Mouse (Mus musculus): ENCODE data around the gene Rufy3.
"Not testable (repeated sequence)": the region's sequence is repeated elsewhere in the genome, so short reads cannot be mapped to it uniquely, and the experiment has no call there.

The Rufy3 gene

GRCm38 (mm10) chr5:88564501-88565147 is at the start of gene Rufy3:
Gene Rufy3, plus strand, starts transcription at chr5:88565040.
- peak; percentile 78 to 86 for DNase-seq (ENCODE audit: low spot score in 2 of 2)

DNA sequence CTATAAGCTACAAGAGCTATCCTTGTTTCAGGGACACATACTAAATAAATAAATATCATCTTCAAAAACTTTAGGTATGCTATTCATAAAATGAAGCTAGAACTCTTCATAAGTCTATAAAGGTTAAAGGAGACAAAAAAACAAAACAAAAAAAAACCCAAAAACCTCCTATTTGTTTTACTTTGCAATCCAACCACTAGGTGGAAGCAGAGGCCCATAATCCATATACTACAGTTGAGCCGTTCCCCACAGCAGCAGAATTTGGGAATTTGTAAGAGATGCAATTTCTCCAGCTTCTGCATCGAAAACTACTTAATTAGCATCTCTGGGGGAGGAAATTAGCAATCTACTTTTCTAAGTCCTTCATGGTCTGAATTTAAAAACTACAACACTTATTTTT is 45.6 kb upstream of the Rufy3 start:
- no peak for DNase-seq (ENCODE audit: low spot score in 2 of 2)

- DNase-seq (ENCODE audit: low spot score in 2 of 2), result no peak
These were observed 37.2 kb upstream of the Rufy3 start, which contains the start of gene Jchain for GRCm38 (mm10) chr5:88527657-88528056. Gene Jchain, minus strand, starts transcription at chr5:88527891.

- no peak for DNase-seq (ENCODE audit: low spot score in 2 of 2)
These were observed 33.9 kb upstream of the Rufy3 start for GRCm38 (mm10) chr5:88530908-88531307.

- DNase-seq (ENCODE audit: low spot score in 2 of 2), result no peak
These were observed 30.1 kb upstream of the Rufy3 start for GRCm38 (mm10) chr5:88534697-88535096.

- DNase-seq (ENCODE audit: low spot score in 2 of 2), result no peak
These were observed 24.0 kb upstream of the Rufy3 start for GRCm38 (mm10) chr5:88540845-88541244.

GRCm38 (mm10) chr5:88542651-88543282 is 22.1 kb upstream of the Rufy3 start:
- no peak for DNase-seq (ENCODE audit: low spot score in 2 of 2)

- not testable (repeated sequence) for DNase-seq (ENCODE audit: low spot score in 2 of 2)
These were observed 20.4 kb upstream of the Rufy3 start for GRCm38 (mm10) chr5:88544411-88544810.

DNA sequence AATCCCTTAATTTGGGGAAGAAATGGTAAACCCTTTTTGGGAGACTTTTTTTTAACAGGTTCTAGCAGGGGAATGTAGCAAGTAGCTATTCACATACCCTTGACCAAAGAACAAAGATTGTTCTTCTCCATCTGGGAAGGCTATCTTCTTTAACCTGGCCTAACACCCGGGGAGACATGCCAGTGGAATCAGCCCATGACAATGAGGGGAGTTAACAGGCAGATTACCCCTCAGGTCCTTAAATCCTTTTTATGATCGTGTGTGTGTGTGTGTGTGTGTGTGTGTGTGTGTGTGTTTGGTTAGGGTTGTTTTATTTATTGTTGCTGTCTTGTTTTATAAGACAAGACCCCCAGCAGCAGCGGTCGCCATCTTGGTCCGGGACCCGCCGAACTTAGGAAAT is 19.3 kb upstream of the Rufy3 start:
- DNase-seq (ENCODE audit: low spot score in 2 of 2), result no peak

DNA sequence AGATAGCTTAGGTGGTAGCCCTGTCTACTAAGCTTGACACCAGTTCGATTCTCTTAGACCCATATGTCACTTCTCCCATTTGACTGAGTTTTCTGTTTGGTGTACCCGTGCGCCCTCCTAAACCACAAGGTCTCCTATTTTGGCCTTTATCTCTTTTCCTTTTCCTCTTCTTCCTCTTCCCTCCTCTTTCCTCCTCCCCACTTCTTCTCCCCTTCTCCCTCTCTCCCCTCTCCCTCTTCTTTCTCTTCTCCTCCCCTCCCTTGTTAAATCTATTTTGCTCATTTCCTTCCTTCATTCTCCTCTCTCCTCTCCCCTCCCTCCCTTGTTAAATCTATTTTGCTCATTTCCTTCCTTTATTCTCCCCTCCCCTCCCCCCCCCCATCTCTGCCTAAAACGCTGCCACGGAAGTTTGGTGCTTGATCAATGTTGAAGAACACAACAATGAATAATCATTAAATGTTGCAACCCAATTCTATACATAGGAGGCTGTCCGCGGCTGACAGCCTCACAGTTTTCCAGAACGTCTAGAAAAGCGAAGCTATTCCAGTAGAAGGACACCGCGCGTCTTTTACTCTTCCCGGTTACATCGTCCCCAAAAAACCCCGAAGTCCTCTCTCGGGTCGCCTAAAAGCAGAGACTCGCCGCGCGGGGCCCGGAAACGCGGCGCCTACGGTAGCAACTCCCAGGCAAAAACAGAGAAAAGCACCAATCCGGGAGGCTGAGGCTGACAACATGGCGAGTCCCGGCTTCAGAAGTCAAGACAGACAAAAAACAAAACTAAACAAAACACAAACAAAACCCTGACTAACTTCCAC is 11.4 kb upstream of the Rufy3 start:
- DNase-seq (ENCODE audit: low spot score in 2 of 2), result no peak

DNA sequence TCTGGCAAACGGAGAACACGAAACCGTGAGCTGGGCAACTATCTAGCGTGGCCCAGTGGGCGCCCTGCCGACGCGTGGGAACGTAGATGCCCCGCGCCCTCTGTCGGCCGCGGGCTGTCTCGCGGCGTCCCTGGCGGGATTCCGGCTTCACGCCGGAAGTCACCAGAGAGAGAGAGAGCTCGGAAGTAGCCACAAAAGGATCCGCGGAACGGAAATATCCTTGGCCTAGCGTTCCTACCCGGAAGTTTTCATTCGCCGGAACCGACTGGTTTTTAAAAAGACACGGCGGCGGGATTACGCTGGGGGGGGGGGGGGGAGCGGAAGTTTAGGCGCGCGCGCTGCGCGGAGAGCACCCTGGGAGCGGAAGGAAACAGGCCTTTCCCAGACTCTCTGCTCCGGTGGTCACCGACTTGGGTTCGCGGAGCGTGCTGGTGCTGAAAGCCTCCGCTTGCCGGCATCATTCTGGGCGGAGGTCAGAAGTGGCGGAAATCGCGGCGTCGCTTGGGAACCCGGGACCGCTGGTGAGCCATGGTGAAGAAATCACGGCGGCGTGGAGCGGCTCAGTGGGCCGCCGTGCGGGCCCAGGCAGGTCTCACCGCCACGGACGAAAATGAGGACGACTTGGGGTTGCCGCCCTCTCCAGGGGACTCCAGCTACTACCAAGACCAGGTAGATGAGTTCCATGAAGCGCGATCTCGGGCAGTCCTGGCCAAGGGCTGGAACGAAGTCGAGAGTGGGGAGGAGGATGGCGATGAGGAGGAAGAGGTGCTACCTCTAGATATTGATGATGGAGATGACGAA is 10.6 kb upstream of the Rufy3 start, which contains the start of gene Utp3:
TSS of gene Utp3 (plus strand) at position 377 of the 801 bp plus-strand sequence.
- DNase-seq (ENCODE audit: low spot score in 2 of 2), result peak; percentile 85 to 89

- no peak for DNase-seq (ENCODE audit: low spot score in 2 of 2)
These were observed 5.8 kb upstream of the Rufy3 start for GRCm38 (mm10) chr5:88558991-88559390.

- no peak for DNase-seq (ENCODE audit: low spot score in 2 of 2)
These were observed 3.6 kb upstream of the Rufy3 start for GRCm38 (mm10) chr5:88561080-88561814.

DNA sequence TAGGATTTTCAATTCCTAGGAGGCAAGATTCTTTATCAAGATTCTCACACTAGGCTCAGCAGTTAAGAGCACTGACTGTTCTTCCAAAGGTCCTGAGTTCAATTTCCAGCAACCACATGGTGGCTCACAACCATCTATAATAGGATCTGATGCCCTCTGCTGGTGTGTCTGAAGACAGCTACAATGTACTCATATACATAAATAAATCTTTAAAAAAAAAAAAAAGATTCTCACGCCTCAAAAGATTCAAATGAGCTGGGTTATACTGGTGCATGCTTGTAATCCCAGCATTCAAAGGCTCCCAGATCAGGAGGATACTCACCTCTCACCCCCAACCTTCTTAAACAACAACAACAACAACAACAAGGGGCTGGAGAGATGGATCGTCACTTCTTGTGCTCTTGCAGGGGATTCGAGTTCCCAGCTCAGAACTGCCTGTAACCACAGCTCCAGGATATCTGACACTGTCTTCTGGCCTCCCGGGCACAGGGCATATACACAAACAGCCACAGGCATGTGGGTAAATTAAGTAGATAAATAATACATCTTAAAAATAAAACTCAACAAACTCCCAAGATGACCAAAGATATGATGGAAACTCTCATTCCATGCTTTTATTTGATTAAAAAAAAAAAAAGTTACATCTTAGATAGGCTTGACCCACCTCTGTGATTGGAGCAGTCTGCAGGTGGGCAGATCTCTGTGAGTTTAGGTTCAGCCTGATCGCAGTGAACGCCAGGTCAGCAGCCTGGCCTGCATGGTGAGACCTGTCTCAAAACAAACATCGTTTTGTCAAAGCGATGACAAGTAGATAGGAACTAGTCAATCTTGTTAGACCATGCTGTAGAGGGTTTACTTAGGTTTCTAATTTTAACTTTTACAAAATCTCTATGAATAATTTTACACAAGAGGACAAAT is 1.7 kb upstream of the Rufy3 start:
- DNase-seq (ENCODE audit: low spot score in 2 of 2), result peak in 1 of 2 experiments; percentile 64

GRCm38 (mm10) chr5:88565148-88566033 is 551 bp downstream of the Rufy3 start:
- DNase-seq (ENCODE audit: low spot score in 2 of 2), result peak; percentile 33 to 65

GRCm38 (mm10) chr5:88566034-88566841 is 1.4 kb downstream of the Rufy3 start:
- no peak for DNase-seq (ENCODE audit: low spot score in 2 of 2)

DNA sequence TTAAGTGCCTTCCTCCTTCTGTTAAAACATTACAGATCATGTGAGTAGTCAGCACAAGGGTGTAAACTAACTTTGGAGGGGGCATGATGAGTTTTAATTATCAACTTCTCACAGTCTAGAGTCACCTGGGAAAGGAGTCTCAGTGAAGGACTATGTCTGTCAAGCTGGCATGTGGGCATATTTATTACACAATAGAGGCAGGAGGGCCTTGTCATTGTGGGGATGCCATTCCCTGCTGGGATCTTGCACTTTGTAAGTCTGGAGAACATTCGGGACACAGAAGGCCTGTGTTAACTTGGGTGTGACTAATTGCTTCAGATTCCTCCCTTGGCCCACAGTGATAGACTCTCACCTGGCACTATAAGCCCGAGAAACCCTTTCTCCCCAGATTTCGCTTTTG is 4.7 kb downstream of the Rufy3 start:
- no peak for DNase-seq (ENCODE audit: low spot score in 2 of 2)

DNA sequence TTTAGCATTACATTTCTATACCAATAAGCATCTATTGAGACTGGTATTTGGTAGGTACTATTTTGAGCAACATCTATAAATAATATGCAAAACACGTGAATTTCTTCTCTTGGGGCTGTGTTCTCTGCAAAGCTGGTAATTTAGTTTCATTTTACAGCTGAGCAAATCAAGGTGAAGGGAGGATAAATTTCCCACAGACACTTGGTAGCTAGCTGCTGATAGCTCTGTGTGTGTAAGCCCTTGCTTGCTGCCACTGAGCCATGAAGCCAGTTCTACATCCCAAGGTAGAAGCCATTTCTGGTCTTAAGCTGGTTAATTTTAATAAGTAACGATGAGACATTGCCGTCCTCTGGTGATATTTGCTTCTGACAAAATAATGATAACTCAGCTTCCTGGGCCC is 10.0 kb downstream of the Rufy3 start:
- DNase-seq (ENCODE audit: low spot score in 2 of 2), result no peak
